ENCODE assay signal across 9 mouse cellular contexts in the genomic region with DNA sequence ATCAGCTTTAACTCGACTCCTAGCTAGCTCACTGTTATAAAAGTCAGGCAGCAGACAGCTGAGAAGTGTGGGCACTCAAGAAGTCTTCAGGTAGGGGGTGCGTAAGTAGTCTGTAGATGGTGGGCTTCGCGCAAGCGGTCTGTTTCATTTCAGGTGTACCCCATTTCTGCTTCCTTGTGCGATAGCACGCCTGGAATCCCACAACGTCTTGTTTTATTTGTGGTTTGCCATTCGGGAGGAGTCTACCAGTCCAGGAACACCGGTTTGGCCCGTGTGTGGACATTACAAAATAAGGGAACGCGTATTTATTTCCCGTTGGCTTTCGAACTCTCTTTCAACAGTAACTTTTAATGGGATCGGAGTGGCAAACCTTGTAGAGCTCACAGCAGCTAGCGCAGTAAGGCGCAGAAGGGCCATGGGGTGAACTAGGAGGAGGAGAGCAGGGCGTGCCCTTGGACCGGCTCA. TPM values are rescaled to one million over a fixed set of nuclear protein-coding genes. Genes with fewer than 3 reads are reported as not detected.
DNase-seq lines count a peak whose midpoint lies in the region; ATAC-seq and TF ChIP-seq lines count a peak whose summit lies in the region.
"Had no signal": no experiment of that assay in that cellular context is flagged by ENCODE, and none has a peak within 500 bp of the region (broad histone marks: within the 10 kb centered on the region; RNA-seq: fewer than 3 reads in every experiment).

No protein-coding gene starts in this region.

- 18% methylated on average over 20 of the region's 20 CpGs for WGBS in heart, embryonic 12.5 days
- 12% methylated on average over 20 of the region's 20 CpGs for WGBS in bone marrow, adult 2 months
- 17% methylated on average over 20 of the region's 20 CpGs for WGBS in hindbrain, embryonic 11.5 days
- 14% methylated on average over 20 of the region's 20 CpGs for WGBS in midbrain, embryonic 10.5 days

- DNase-seq in heart, adult 11 months = no peak
- no peak for DNase-seq in hindbrain, embryonic 11.5 days (ENCODE audit: low spot score)
- peak; percentile 63 for DNase-seq in midbrain, embryonic 10.5 days (ENCODE audit: low spot score)
- no peak for DNase-seq in testis, postnatal 14 days (ENCODE audit: low spot score)
- DNase-seq in thymus, postnatal 36 days = no peak
- no peak for DNase-seq in thymus, postnatal 10 days (ENCODE audit: low spot score in 2 of 2)

- H3K27me3 ChIP-seq in heart, embryonic 12.5 days (replicated peaks) = peaks cover 68% of the 10 kb centered on the region
- H3K27me3 ChIP-seq in hindbrain, embryonic 11.5 days (ENCODE audit: control insufficient read depth, insufficient read depth, low read length) = peaks cover 19% of the 10 kb centered on the region
- peaks cover 94% of the 10 kb centered on the region for H3K27me3 ChIP-seq in midbrain, embryonic 10.5 days (ENCODE audit: low read depth, poor library complexity, severe bottlenecking)

- ATAC-seq in heart, embryonic 12.5 days (ENCODE audit: insufficient number of reproducible peaks, low FRiP score) = no peak
- ATAC-seq in hindbrain, embryonic 11.5 days (ENCODE audit: low FRiP score) = no peak

- H3K9ac ChIP-seq in heart, embryonic 12.5 days = 0 out of 2 replicates have a peak overlapping the region, but pooled peaks have one; percentile 33
- peak overlapping the region; percentile 66 for H3K9ac ChIP-seq in hindbrain, embryonic 11.5 days (ENCODE audit: low read depth, low read length)
- H3K9ac ChIP-seq: liver, embryonic 15.5 days had no signal

- TF ChIP-seq POLR2A in bone marrow, adult 2 months (IDR thresholded peaks at IDR 0.05; ENCODE audit: borderline replicate concordance, control insufficient read depth, low read depth, low read length) = no peak

- no peaks in the 10 kb centered on the region for H3K36me3 ChIP-seq in heart, embryonic 12.5 days
- 0 out of 2 replicates have a peak, but pooled peaks cover 3% of the 10 kb centered on the region for H3K36me3 ChIP-seq in hindbrain, embryonic 11.5 days (ENCODE audit: control insufficient read depth, insufficient read depth, low read length)
- peaks cover 39% of the 10 kb centered on the region for H3K36me3 ChIP-seq in midbrain, embryonic 10.5 days
- H3K36me3 ChIP-seq: liver, embryonic 15.5 days had no signal

- H3K9me3 ChIP-seq in heart, embryonic 12.5 days (replicated peaks) = no peaks in the 10 kb centered on the region
- no peaks in the 10 kb centered on the region for H3K9me3 ChIP-seq in hindbrain, embryonic 11.5 days (ENCODE audit: control insufficient read depth, low read length)
- H3K9me3 ChIP-seq in midbrain, embryonic 10.5 days (replicated peaks) = no peaks in the 10 kb centered on the region
- H3K9me3 ChIP-seq: liver, embryonic 15.5 days had no signal

- H3K4me1 ChIP-seq in heart, embryonic 12.5 days (replicated peaks) = peaks cover 51% of the 10 kb centered on the region
- no peaks in the 10 kb centered on the region; the same call in 1 of the 2 replicates for H3K4me1 ChIP-seq in bone marrow, adult 2 months (ENCODE audit: control insufficient read depth, insufficient read depth, low read length)
- peaks cover 8% of the 10 kb centered on the region for H3K4me1 ChIP-seq in hindbrain, embryonic 11.5 days (replicated peaks; ENCODE audit: control insufficient read depth, insufficient read depth, low read length)
- H3K4me1 ChIP-seq in midbrain, embryonic 10.5 days = peaks cover 69% of the 10 kb centered on the region

- peak overlapping the region; percentile 57 for H3K4me2 ChIP-seq in heart, embryonic 12.5 days
- peak overlapping the region; percentile 73 for H3K4me2 ChIP-seq in hindbrain, embryonic 11.5 days (replicated peaks; ENCODE audit: low read depth, low read length)

- peak overlapping the region; percentile 36; the same call in 1 of the 2 replicates for H3K4me3 ChIP-seq in heart, embryonic 12.5 days
- no peak overlapping the region for H3K4me3 ChIP-seq in bone marrow, adult 2 months (replicated peaks; ENCODE audit: control insufficient read depth, low read depth, low read length)
- H3K4me3 ChIP-seq in hindbrain, embryonic 11.5 days (ENCODE audit: low read depth, low read length) = peak overlapping the region; percentile 38
- H3K4me3 ChIP-seq in midbrain, embryonic 10.5 days = peak overlapping the region; percentile 97

- H3K27ac ChIP-seq in heart, embryonic 12.5 days (ENCODE audit: poor library complexity, severe bottlenecking) = no peak overlapping the region
- peak overlapping the region; percentile 14; the same call in 1 of the 2 replicates for H3K27ac ChIP-seq in bone marrow, adult 2 months (ENCODE audit: control insufficient read depth, insufficient read depth, low read depth, low read length, poor library complexity)
- H3K27ac ChIP-seq in hindbrain, embryonic 11.5 days (ENCODE audit: low read depth, low read length) = peak overlapping the region; percentile 87
- H3K27ac ChIP-seq in midbrain, embryonic 10.5 days (replicated peaks) = peak overlapping the region; percentile 99
- H3K27ac ChIP-seq: liver, embryonic 15.5 days had no signal

- TF ChIP-seq CTCF in bone marrow, adult 2 months (IDR thresholded peaks at IDR 0.05; ENCODE audit: control insufficient read depth, insufficient read depth, low read length) = no peak

RNA-seq across cellular contexts. Expression of a gene that starts 7.4 kb away (rescaled TPM):
- 14.3 and 16.4 TPM in 2 replicates for polyA plus RNA-seq in heart, embryonic 12.5 days (2016; fragmentation: Nextera tagmentation; extraction: Ambion mirVana)
- polyA plus RNA-seq in bone marrow, adult 2 months (2011; ENCODE audit: insufficient read depth, insufficient read length, low replicate concordance, missing spikeins) = not detected in 2 replicates
- polyA plus RNA-seq in hindbrain, embryonic 11.5 days (2014; fragmentation: Nextera tagmentation; extraction: Ambion mirVana) = 23.2 and 25.5 TPM in 2 replicates
- polyA plus RNA-seq in midbrain, embryonic 10.5 days (2016; fragmentation: Nextera tagmentation; extraction: Ambion mirVana) = 28.7 and 31.9 TPM in 2 replicates
- polyA plus RNA-seq: liver, embryonic 15.5 days had no signal

Comparison
In these comparisons a context has a peak if more than half of its experiments do, and no peak if none do; other contexts are left out.
1. RNA of a gene that starts 7.4 kb away (polyA plus RNA-seq): 28.7 to 31.9 TPM in midbrain, embryonic 10.5 days, 23.2 to 25.5 TPM in hindbrain, embryonic 11.5 days and 14.3 to 16.4 TPM in heart, embryonic 12.5 days; not detected in bone marrow, adult 2 months; every median in the first group is over 10 times any median in the second.